Mouse (Mus musculus) midbrain, embryonic 13.5 days (tissue): ENCODE measurements around the gene Unk. TPM values are rescaled to one million over a fixed set of nuclear protein-coding genes. Genes with fewer than 3 reads are reported as not detected.
"Not testable (repeated sequence)": the region's sequence is repeated elsewhere in the genome, so short reads cannot be mapped to it uniquely, and the experiment has no call there.

Experiments used
- ATAC-seq: fragments of 200-750 bp; cut with Nextera tagmentation; 2 replicates; pipeline ENCODE4 v1.8.0; 2017; ENCODE audit warnings: mild to moderate bottlenecking, moderate TSS enrichment, moderate library complexity
- H3K27ac ChIP-seq: fragments of 300-500 bp; sonication (generic); 2 replicates; pipeline ENCODE4 v1.5.1; 2015; ENCODE audit warnings: inconsistent platforms, mild to moderate bottlenecking, moderate library complexity
- H3K27me3 ChIP-seq: fragments of 300-500 bp; sonication (generic); 2 replicates; pipeline ENCODE4 v1.6.1; 2015; ENCODE audit warnings: mild to moderate bottlenecking, inconsistent platforms
- H3K36me3 ChIP-seq: fragments of 300-500 bp; sonication (generic); 2 replicates; pipeline ENCODE4 v1.6.1; 2015; ENCODE audit warnings: mild to moderate bottlenecking, inconsistent platforms
- H3K4me1 ChIP-seq: fragments of 300-500 bp; sonication (generic); replicated peaks from 2 replicates; pipeline ENCODE4 v1.6.1; 2015; ENCODE audit warnings: inconsistent platforms
- H3K4me2 ChIP-seq: fragments of 300-500 bp; sonication (generic); replicated peaks from 2 replicates; pipeline ENCODE4 v1.6.1; 2015; ENCODE audit warnings: moderate library complexity, mild to moderate bottlenecking, inconsistent platforms
- H3K4me3 ChIP-seq: fragments of 300-500 bp; sonication (generic); replicated peaks from 2 replicates; pipeline ENCODE4 v1.5.1; 2015; ENCODE audit warnings: mild to moderate bottlenecking, inconsistent platforms
- H3K9ac ChIP-seq: fragments of 300-500 bp; sonication (generic); replicated peaks from 2 replicates; pipeline ENCODE4 v1.6.1; 2015; ENCODE audit warnings: mild to moderate bottlenecking, inconsistent platforms
- H3K9me3 ChIP-seq: fragments of 300-500 bp; sonication (generic); 2 replicates; pipeline ENCODE4 v1.6.1; 2016; ENCODE audit warnings: mild to moderate bottlenecking, inconsistent platforms
- WGBS: fragments of 180-500 bp; shearing (Covaris S2); methylation state at CpG from one replicate; pipeline ENCODE4 v1.1.7; 2015; 5-methylcytosine and 5-hydroxymethylcytosine counted together
- polyA plus RNA-seq: library from polyadenylated mRNA; unstranded; fragments of >200 nt; fragmentation: Nextera tagmentation; extraction: Ambion mirVana; gene quantifications from 2 replicates; pipeline ENCODE4 v1.2.1, GENCODE M21; 2015

The Unk gene
- polyA plus RNA-seq, 1 experiment from 2014 or later, result 43.7 TPM

GRCm38 (mm10) chr11:116011529-116012261 lies 18.4 kb upstream of the Unk start:
- Histone ChIP-seq H3K4me3 (peak overlapping the region; percentile 58), H3K4me2 (peak overlapping the region; percentile 86), H3K9ac (peak overlapping the region; percentile 80), H3K27ac (no peak overlapping the region), H3K27me3 (no peaks in the 10 kb centered on the region), H3K36me3 (peaks cover 4% of the 10 kb centered on the region; the same call in 1 of the 2 replicates), H3K4me1 (peaks cover 25% of the 10 kb centered on the region), H3K9me3 (no peaks in the 10 kb centered on the region)
- no peak for ATAC-seq
- WGBS, result 21% methylated on average over 14 of the region's 14 CpGs

- Histone ChIP-seq H3K9ac (peak within 1 kb of the TSS; percentile 80), H3K4me3 (peak within 1 kb of the TSS; percentile 58), H3K27me3 (no peaks in the 10 kb centered on the region), H3K4me1 (peaks cover 25% of the 10 kb centered on the region), H3K27ac (peak within 1 kb of the TSS; percentile 57; the same call in 1 of the 2 replicates), H3K4me2 (peak within 1 kb of the TSS; percentile 86), H3K36me3 (peaks cover 4% of the 10 kb centered on the region; the same call in 1 of the 2 replicates), H3K9me3 (no peaks in the 10 kb centered on the region)
- peak; percentile 82 for ATAC-seq
- under 1% methylated on average over 55 of the region's 55 CpGs for WGBS
These were observed 17.7 kb upstream of the Unk start, which contains the start of gene Galk1 for GRCm38 (mm10) chr11:116012262-116012947. Gene Galk1, minus strand, starts transcription at chr11:116012719.

DNA sequence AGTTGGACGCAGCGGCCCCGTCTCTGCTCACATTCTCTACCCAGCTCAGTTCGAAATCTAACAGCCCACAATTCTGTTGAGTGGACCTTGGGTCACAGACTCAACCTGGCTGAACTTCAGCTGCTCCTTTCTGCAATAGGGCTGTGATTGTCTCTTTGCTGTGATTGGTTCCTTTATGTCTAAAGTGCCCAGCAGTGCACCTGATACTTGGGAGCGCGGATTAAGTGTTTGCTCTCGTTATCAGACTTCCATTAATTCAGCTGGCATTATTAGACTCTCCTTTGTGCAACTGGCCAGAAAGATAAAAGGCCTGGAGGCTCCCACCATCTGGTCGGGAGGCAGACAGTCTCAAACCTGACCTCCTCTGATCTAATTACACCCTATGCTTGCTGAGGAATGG lies 15.3 kb upstream of the Unk start:
- WGBS, result 55% methylated on average over 8 of the region's 8 CpGs
- no peak overlapping the region for H3K9ac ChIP-seq
- no peak for ATAC-seq
- H3K4me1 ChIP-seq, result peaks cover 25% of the 10 kb centered on the region
- no peak overlapping the region for H3K4me2 ChIP-seq
- H3K36me3 ChIP-seq, result no peaks in the 10 kb centered on the region
- H3K27ac ChIP-seq, result no peak overlapping the region
- no peaks in the 10 kb centered on the region for H3K27me3 ChIP-seq
- H3K9me3 ChIP-seq, result no peaks in the 10 kb centered on the region
- no peak overlapping the region for H3K4me3 ChIP-seq

- peaks cover 13% of the 10 kb centered on the region; the same call in 1 of the 2 replicates for H3K36me3 ChIP-seq
- no peaks in the 10 kb centered on the region for H3K9me3 ChIP-seq
- no peaks in the 10 kb centered on the region for H3K27me3 ChIP-seq
- WGBS, result 25% methylated on average over 6 of the region's 6 CpGs
- no peak overlapping the region for H3K9ac ChIP-seq
- H3K27ac ChIP-seq, result no peak overlapping the region
- no peak for ATAC-seq
- no peak overlapping the region for H3K4me3 ChIP-seq
- H3K4me1 ChIP-seq, result peaks cover 26% of the 10 kb centered on the region
- H3K4me2 ChIP-seq, result no peak overlapping the region
These were observed 12.0 kb upstream of the Unk start for GRCm38 (mm10) chr11:116018106-116018505.

- H3K9ac ChIP-seq, H3K9me3 ChIP-seq, H3K4me2 ChIP-seq, H3K27ac ChIP-seq, H3K27me3 ChIP-seq, H3K4me3 ChIP-seq, ATAC-seq: not testable (repeated sequence)
- H3K4me1 ChIP-seq, result peaks cover 25% of the 10 kb centered on the region
- H3K36me3 ChIP-seq, result peaks cover 13% of the 10 kb centered on the region; the same call in 1 of the 2 replicates
- 90% methylated on average over 4 of the region's 4 CpGs for WGBS
These were observed 11.3 kb upstream of the Unk start for GRCm38 (mm10) chr11:116018867-116019266.

DNA sequence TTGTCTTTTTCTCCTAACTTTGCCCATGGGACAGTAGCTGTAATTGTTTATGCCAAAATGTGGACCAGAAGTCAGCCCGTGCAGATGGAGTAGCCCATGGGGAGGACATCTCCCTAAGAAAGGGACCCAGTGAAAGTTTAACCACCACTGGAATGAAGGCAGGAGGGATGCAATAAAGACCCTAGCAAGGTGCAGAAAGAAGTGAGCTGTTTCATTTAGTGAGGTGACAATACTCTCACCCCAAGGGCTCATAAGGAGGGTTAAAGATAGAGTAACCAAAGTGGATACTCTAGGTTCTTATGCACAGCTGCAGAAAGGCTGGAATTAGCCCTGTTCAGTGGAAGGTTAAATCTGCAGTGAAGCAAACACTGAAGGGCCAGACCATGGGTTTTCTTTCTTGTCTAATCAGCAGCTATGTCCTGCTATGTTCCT lies 10.7 kb upstream of the Unk start:
- H3K27ac ChIP-seq, result no peak overlapping the region
- H3K36me3 ChIP-seq, result peaks cover 13% of the 10 kb centered on the region; the same call in 1 of the 2 replicates
- no peak for ATAC-seq
- H3K4me2 ChIP-seq, result no peak overlapping the region
- H3K9ac ChIP-seq, result no peak overlapping the region
- no peaks in the 10 kb centered on the region for H3K27me3 ChIP-seq
- H3K4me3 ChIP-seq, result no peak overlapping the region
- 60% methylated on average over 1 of the region's 1 CpGs for WGBS
- peaks cover 25% of the 10 kb centered on the region for H3K4me1 ChIP-seq
- no peaks in the 10 kb centered on the region for H3K9me3 ChIP-seq

DNA sequence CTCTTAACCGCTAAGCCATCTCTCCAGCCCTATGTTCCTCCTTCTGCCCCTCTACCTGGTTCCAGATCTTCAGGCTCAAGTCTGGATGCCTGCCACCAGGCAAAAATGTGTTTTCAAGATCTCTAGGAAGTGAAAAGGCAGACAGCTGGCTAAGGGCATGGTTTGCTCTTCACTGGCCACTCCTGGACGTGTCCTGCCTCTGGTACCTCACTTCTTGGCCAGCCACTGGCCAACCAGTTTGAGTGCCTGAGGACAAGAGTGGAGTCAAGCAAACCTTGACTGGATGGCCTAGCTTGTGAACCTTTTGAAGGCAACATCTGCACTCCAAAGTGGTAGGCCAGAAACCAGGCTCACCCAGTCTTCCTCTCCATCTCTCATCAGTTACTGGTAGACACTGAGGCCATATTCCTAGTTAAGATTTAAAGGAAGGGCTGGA lies 10.1 kb upstream of the Unk start:
- H3K27me3 ChIP-seq, result no peaks in the 10 kb centered on the region
- WGBS, result 70% methylated on average over 2 of the region's 2 CpGs

GRCm38 (mm10) chr11:116020519-116020922 lies 9.6 kb upstream of the Unk start:
- ATAC-seq, result no peak
- WGBS, result 53% methylated on average over 1 of the region's 1 CpGs
- no peak overlapping the region for H3K27ac ChIP-seq

More for the DNA sequence above, 10.1 kb upstream of the Unk start:
- Histone ChIP-seq H3K4me1 (peaks cover 20% of the 10 kb centered on the region), H3K4me2 (no peak overlapping the region), H3K27ac (peak overlapping the region; percentile 12), H3K9me3 (no peaks in the 10 kb centered on the region), H3K4me3 (0 out of 2 replicates have a peak overlapping the region, but pooled peaks have one; percentile 0), H3K9ac (no peak overlapping the region), H3K36me3 (peaks cover 13% of the 10 kb centered on the region; the same call in 1 of the 2 replicates)
- no peak for ATAC-seq

DNA sequence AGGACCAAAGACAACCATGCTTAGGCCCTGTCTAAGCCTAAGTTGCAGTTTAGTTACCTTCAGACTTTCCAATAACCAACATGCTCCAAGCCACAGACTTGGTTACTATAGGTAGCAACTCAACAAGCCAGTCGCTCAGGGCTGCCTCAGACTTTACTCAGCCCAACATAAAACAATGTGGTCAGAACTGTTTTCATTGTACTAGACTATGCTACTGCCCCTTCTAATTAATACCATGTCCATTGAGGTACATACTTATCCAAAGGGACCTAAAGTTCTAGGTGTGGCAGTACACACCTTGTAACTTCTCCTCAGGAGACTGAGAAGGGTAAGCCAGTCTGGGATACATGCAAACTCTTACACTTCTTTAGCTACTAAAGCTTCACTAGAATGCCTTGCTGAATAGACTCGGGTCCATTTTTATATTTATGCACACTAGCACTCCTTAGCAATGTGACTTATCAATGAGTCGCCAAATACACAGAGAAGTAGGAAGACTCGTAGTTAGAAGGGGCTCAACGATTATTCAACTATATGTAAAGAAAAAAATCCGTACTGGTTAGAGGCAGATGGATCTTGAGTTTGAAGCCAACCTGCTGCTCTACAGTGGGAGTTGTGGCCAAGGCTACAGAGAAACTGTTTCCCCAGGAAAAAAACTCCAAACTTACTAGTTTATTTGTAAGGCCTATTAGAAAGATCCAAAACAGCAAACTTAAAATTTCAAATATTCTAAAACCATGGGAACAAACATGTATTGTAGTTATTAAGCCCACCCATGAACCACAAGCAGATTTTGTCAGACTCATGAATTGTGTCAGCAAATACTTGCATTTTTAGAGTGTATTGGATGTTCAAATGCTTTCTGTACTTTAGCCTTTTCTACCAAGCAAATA lies 8.5 kb upstream of the Unk start:
- Histone ChIP-seq H3K9ac (no peak overlapping the region; the same call in 1 of the 2 replicates), H3K4me3 (peak overlapping the region; percentile 95), H3K27ac (no peak overlapping the region; the same call in 1 of the 2 replicates), H3K4me2 (peak overlapping the region; percentile 85), H3K27me3 (no peaks in the 10 kb centered on the region), H3K36me3 (peaks cover 13% of the 10 kb centered on the region; the same call in 1 of the 2 replicates), H3K4me1 (peaks cover 17% of the 10 kb centered on the region), H3K9me3 (no peaks in the 10 kb centered on the region)
- WGBS, result 81% methylated on average over 6 of the region's 6 CpGs
- no peak for ATAC-seq

More at GRCm38 (mm10) chr11:116020519-116020922, 9.6 kb upstream of the Unk start:
- Histone ChIP-seq H3K27me3 (no peaks in the 10 kb centered on the region), H3K4me1 (peaks cover 17% of the 10 kb centered on the region), H3K36me3 (peaks cover 13% of the 10 kb centered on the region; the same call in 1 of the 2 replicates), H3K4me3 (no peak overlapping the region), H3K9ac (no peak overlapping the region), H3K4me2 (no peak overlapping the region), H3K9me3 (no peaks in the 10 kb centered on the region)

DNA sequence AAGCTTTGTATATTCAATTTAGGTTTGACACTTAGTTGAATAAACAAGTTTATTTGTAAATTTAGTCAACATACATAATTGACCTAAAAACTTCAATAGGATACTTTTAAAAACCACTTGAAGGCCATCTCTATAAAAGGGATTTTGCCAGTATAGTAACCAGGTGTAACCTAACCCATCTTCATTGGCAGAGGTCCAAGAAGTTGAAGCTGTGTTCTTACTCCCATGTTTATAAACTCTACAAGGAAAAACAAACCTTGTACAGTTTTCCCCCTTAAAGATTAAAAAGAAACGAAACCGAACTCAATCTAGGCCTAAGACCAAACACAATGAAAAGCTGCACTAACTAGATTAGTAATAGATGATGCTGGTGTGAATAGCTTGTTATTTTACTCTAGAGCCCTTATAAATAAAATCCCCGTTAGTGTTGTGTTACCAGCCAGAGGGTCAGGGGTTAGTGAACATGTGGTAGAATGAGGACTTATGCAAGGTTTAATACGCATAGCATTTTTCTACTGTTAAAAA lies 7.8 kb upstream of the Unk start:
- 71% methylated on average over 4 of the region's 4 CpGs for WGBS
- Histone ChIP-seq H3K27me3 (no peaks in the 10 kb centered on the region), H3K36me3 (peaks cover 13% of the 10 kb centered on the region; the same call in 1 of the 2 replicates), H3K9me3 (no peaks in the 10 kb centered on the region), H3K27ac (no peak overlapping the region), H3K4me3 (peak overlapping the region; percentile 95), H3K4me2 (peak overlapping the region; percentile 85), H3K9ac (peak overlapping the region; percentile 65), H3K4me1 (peaks cover 17% of the 10 kb centered on the region)
- ATAC-seq, result no peak
